Mouse (Mus musculus) megakaryocyte, embryonic 14.5 days (primary cell): ENCODE results near the gene Gtpbp6.

Experiments used
- FLI1 ChIP-seq: IDR thresholded peaks from 2 replicates; pipeline ENCODE4 v1.6.1; 2012; ENCODE audit warnings: low read length, inconsistent platforms, mixed read lengths
- GATA1 ChIP-seq: IDR thresholded peaks from 3 replicates; pipeline ENCODE4 v1.6.1; 2012; ENCODE audit warnings: mixed read lengths, low read length, inconsistent platforms, borderline replicate concordance

DNA sequence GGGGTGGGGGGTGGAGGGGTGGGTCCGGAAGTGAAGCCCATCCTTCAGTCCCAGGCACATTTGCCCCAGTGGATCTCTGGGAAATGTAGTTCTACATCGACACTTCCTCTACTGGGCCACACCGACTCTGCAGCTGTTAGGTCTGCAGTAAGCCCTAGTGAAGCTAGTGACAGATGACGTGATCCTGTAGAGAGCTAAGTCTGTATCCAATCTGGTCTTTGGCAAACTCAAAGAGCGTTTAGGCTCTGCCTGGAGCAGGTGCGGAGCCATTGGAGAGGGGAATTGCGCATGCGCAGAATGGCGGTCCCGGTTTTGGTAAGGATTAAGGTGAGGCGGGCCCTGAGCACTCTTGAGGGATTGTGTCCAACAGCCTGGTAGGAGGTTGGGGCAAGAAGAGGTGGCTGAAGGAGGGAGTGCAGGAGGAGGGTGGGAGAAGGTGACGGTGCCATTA is 2.0 kb upstream of the Gtpbp6 start, which contains the start of gene Zfp605:
- TF ChIP-seq FLI1 (no peak), GATA1 (no peak)
